Mouse (Mus musculus) hindbrain, embryonic 12.5 days (tissue): ENCODE measurements around the gene Serpinb1b. TPM values are rescaled to one million over a fixed set of nuclear protein-coding genes. Genes with fewer than 3 reads are reported as not detected.
"Not testable (repeated sequence)": the region's sequence is repeated elsewhere in the genome, so short reads cannot be mapped to it uniquely, and the experiment has no call there.

ENCODE experiments used
- ATAC-seq: fragments of 200-750 bp; cut with Nextera tagmentation; 2 replicates; pipeline ENCODE4 v1.8.0; 2017; ENCODE audit warnings: moderate TSS enrichment; ENCODE audit not compliant: low FRiP score
- H3K27ac ChIP-seq: fragments of 300-500 bp; sonication (generic); 2 replicates; pipeline ENCODE4 v1.5.1; 2016; ENCODE audit warnings: mild to moderate bottlenecking
- H3K27me3 ChIP-seq: fragments of 300-500 bp; sonication (generic); 2 replicates; pipeline ENCODE4 v1.6.1; 2016; ENCODE audit warnings: mild to moderate bottlenecking
- H3K36me3 ChIP-seq: fragments of 300-500 bp; sonication (generic); 2 replicates; pipeline ENCODE4 v1.6.1; 2016; ENCODE audit warnings: mild to moderate bottlenecking
- H3K4me1 ChIP-seq: fragments of 300-500 bp; sonication (generic); 2 replicates; pipeline ENCODE4 v1.6.1; 2016
- H3K4me2 ChIP-seq: fragments of 300-500 bp; sonication (generic); replicated peaks from 2 replicates; pipeline ENCODE4 v1.6.1; 2016; ENCODE audit warnings: mild to moderate bottlenecking
- H3K4me3 ChIP-seq: fragments of 300-500 bp; sonication (generic); 2 replicates; pipeline ENCODE4 v1.5.1; 2016; ENCODE audit warnings: mild to moderate bottlenecking
- H3K9ac ChIP-seq: fragments of 300-500 bp; sonication (generic); 2 replicates; pipeline ENCODE4 v1.6.1; 2016; ENCODE audit warnings: mild to moderate bottlenecking, moderate library complexity
- H3K9me3 ChIP-seq: fragments of 300-500 bp; sonication (generic); replicated peaks from 2 replicates; pipeline ENCODE4 v1.6.1; 2016; ENCODE audit warnings: mild to moderate bottlenecking
- WGBS: fragments of 180-500 bp; shearing (Covaris S2); methylation state at CpG from one replicate; pipeline ENCODE4 v1.1.7; 2016; 5-methylcytosine and 5-hydroxymethylcytosine counted together
- polyA plus RNA-seq: library from polyadenylated mRNA; unstranded; fragments of >200 nt; fragmentation: Nextera tagmentation; extraction: Ambion mirVana; gene quantifications from 2 replicates; pipeline ENCODE4 v1.2.1, GENCODE M21; 2016

Serpinb1b gene
- 4.9 and 6.1 TPM in 2 replicates for polyA plus RNA-seq

DNA sequence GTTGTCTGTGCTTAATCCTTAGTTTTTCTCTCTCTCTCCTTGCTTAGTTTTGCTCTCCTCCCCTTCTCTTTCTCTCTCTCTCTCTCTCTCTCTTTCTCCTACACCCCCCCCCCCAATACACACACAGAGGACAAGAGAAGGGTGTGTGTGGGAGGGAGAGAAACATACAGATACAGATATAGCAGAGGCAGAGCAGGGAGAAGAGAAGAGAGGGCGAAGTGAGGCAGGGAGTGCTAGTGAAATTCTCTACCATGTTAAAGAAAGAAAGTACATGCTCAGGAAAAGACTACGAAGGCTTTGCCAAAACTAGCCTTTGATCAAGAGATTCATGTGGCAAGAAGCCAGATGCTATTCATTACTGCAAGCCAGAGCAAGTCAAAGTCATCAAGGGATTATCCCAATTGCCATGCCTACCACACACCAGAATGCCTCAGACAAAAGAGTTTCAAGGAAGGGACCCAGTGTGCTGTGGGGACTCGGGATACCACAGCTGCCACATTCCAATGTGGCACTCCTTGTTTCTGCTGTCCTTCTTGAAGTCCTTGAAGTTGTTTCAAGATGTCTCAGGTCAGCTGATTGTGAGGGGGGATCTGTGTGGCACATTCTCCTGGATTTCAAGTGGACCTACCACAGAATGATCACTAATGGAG is at the start of gene Serpinb1b:
Gene Serpinb1b, plus strand, starts transcription at position 520 of the 650 bp plus-strand sequence.
- no peak within 1 kb of the TSS for H3K27ac ChIP-seq
- 63% methylated on average over 3 of the region's 3 CpGs for WGBS
- H3K9ac ChIP-seq, result no peak within 1 kb of the TSS
- H3K4me1 ChIP-seq, result no peaks in the 10 kb centered on the region
- H3K36me3 ChIP-seq, result no peaks in the 10 kb centered on the region
- H3K4me3 ChIP-seq, result no peak within 1 kb of the TSS
- H3K9me3 ChIP-seq, result no peaks in the 10 kb centered on the region
- no peak for ATAC-seq
- no peak within 1 kb of the TSS for H3K4me2 ChIP-seq
- no peaks in the 10 kb centered on the region for H3K27me3 ChIP-seq

DNA sequence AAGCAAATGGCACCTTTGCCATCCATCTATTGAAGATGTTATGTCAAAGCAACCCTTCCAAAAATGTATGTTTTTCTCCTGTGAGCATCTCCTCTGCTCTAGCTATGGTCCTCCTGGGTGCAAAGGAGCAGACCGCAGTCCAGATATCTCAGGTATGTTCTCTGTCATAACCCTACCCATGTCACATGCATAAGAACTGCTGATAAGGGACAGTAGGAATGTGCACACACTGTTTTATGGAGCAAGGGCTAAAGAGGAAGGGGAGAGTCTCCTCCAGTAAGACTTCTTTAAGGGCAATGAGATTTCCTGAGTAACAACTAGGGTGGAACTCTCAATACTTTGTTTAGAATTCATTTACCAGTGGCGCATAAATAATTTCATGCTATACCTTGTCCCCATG is 48.9 kb upstream of the Serpinb1b start:
- H3K9ac ChIP-seq, H3K4me2 ChIP-seq, H3K36me3 ChIP-seq, ATAC-seq, H3K27me3 ChIP-seq, H3K9me3 ChIP-seq, H3K27ac ChIP-seq, H3K4me3 ChIP-seq, H3K4me1 ChIP-seq: not testable (repeated sequence)
- 98% methylated on average over 2 of the region's 2 CpGs for WGBS

DNA sequence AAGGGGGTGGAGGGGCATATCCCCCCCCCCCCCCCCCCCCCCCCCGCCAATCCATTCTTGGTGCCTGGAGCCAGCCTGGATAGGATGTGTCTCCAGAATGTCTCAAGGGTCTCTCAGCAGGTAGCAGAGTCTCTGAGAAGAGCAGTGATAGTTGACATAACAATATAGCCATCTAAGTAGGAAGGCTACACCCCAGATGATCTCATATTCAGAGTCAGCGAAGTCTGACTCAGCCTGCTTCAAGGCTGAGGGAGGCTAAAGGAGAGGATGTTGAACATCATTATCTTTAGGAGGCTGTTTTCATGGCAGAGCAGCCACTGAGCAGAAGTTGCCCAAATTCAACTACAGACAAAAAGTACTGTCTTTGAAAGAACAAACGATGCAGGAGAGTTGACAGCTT is 48.1 kb upstream of the Serpinb1b start:
- H3K9me3 ChIP-seq, result no peaks in the 10 kb centered on the region
- H3K9ac ChIP-seq, result no peak overlapping the region
- H3K27ac ChIP-seq, result no peak overlapping the region
- no peak for ATAC-seq
- H3K4me1 ChIP-seq, result no peaks in the 10 kb centered on the region
- no peak overlapping the region for H3K4me2 ChIP-seq
- WGBS, result 91% methylated on average over 2 of the region's 3 CpGs
- no peaks in the 10 kb centered on the region for H3K27me3 ChIP-seq
- no peak overlapping the region for H3K4me3 ChIP-seq
- no peaks in the 10 kb centered on the region for H3K36me3 ChIP-seq

DNA sequence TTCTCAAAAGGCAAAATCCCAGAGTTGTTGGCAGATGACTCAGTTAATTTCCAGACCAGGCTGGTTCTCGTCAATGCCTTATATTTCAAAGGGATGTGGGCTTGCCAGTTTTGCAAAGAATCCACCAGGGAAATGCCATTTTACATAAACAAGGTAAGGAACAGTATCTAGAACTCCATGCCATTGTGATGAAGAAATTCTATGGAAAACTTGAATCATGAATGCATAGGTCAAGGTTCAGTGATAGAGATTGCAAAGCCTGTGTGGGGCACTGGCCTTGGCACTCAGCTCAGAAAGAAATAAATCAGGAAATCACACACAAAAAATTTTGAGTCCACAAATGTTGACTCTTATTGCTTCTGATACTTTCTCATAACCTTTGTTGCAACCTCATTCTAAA is 42.9 kb upstream of the Serpinb1b start:
- 80% methylated on average over 1 of the region's 1 CpGs for WGBS

GRCm38 (mm10) chr13:33043542-33043941 is 34.8 kb upstream of the Serpinb1b start:
- H3K4me3 ChIP-seq, result no peak overlapping the region
- ATAC-seq, result no peak
- no peak overlapping the region for H3K4me2 ChIP-seq
- H3K9me3 ChIP-seq, result peaks cover 5% of the 10 kb centered on the region
- WGBS, result 93% methylated on average over 3 of the region's 3 CpGs
- no peak overlapping the region for H3K9ac ChIP-seq
- H3K27ac ChIP-seq, result no peak overlapping the region
- H3K4me1 ChIP-seq, result no peaks in the 10 kb centered on the region
- H3K27me3 ChIP-seq, result no peaks in the 10 kb centered on the region
- no peaks in the 10 kb centered on the region for H3K36me3 ChIP-seq

More for the DNA sequence above, 42.9 kb upstream of the Serpinb1b start:
- H3K27ac ChIP-seq, result no peak overlapping the region
- no peak overlapping the region for H3K4me2 ChIP-seq
- no peak for ATAC-seq
- H3K9me3 ChIP-seq, result no peaks in the 10 kb centered on the region; the same call in 1 of the 2 replicates
- H3K9ac ChIP-seq, result no peak overlapping the region
- no peaks in the 10 kb centered on the region for H3K27me3 ChIP-seq
- no peaks in the 10 kb centered on the region for H3K4me1 ChIP-seq
- H3K36me3 ChIP-seq, result no peaks in the 10 kb centered on the region
- no peak overlapping the region for H3K4me3 ChIP-seq

GRCm38 (mm10) chr13:33047234-33047633 is 31.1 kb upstream of the Serpinb1b start:
- Histone ChIP-seq H3K9ac (no peak overlapping the region), H3K36me3 (no peaks in the 10 kb centered on the region), H3K4me3 (no peak overlapping the region), H3K27me3 (no peaks in the 10 kb centered on the region), H3K4me2 (no peak overlapping the region), H3K4me1 (no peaks in the 10 kb centered on the region), H3K27ac (no peak overlapping the region), H3K9me3 (peaks cover 5% of the 10 kb centered on the region; the same call in 1 of the 2 replicates)
- ATAC-seq, result no peak
- 93% methylated on average over 2 of the region's 2 CpGs for WGBS

DNA sequence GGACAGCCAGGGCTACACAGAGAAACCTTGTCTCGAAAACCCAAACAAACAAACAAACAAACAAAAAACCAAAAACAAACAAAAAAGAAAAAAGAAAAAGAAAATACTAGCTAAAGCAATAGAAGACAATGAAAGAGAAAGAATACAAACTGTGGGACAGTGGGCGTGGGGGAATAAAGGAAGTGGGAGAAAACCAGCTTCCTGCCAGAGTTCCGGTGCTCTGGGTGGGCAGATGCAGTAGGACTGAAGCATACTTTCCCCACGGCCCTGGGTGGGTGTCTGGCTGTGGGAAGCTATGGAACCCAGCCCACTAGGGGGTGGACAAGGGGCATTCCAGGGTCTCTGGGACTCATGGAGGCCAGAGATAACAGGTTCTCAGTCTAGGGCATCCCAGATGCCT is 30.2 kb upstream of the Serpinb1b start:
- Histone ChIP-seq H3K4me3 (no peak overlapping the region), H3K9ac (no peak overlapping the region), H3K27me3 (no peaks in the 10 kb centered on the region), H3K4me2 (no peak overlapping the region), H3K9me3 (no peaks in the 10 kb centered on the region), H3K27ac (no peak overlapping the region), H3K4me1 (no peaks in the 10 kb centered on the region), H3K36me3 (no peaks in the 10 kb centered on the region)
- ATAC-seq, result no peak
- WGBS, result 79% methylated on average over 4 of the region's 4 CpGs

DNA sequence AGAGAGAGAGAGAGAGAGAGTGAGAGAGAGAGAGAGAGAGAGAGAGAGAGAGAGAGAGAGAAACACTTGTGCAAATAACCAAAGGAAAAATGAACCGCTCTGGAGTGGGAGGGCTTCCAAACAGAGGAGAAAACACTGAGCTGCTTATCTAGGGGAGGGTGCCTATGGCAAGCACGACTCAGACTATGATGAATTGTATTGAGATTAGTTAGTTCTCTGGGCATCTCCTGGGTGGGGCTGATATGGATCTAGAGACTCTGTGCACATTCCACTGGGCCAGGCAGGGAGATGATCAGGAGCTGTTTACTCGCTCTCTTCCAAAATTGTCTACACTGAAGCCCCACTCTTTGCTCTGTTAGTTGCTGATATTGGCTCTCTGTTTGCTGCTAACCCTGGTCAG is 26.7 kb upstream of the Serpinb1b start:
- Histone ChIP-seq H3K9ac (no peak overlapping the region), H3K4me3 (no peak overlapping the region), H3K9me3 (no peaks in the 10 kb centered on the region), H3K4me1 (no peaks in the 10 kb centered on the region), H3K4me2 (no peak overlapping the region), H3K27me3 (no peaks in the 10 kb centered on the region), H3K27ac (no peak overlapping the region), H3K36me3 (no peaks in the 10 kb centered on the region)
- no peak for ATAC-seq
- 73% methylated on average over 3 of the region's 3 CpGs for WGBS

DNA sequence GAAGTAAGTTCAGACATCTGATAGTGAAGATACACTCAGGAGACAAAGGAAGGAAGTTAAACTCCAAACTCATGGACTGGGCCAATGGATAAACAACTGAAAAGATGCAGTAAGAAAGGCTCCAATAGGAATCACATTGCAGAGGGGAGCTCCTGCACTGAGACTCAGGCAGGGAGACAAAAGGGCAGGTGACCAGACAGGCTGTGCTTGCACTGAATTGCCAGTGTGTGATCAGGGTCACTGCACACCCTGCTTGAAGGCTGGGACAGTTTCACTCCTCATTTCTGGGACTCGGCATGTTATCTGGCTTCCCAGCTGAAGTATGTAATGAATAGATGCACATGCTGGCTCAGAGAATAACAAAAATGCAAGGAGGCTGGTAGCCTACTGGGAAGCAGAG is 15.3 kb upstream of the Serpinb1b start:
- Histone ChIP-seq H3K9ac (no peak overlapping the region), H3K4me1 (no peaks in the 10 kb centered on the region), H3K36me3 (no peaks in the 10 kb centered on the region), H3K4me3 (no peak overlapping the region), H3K27ac (no peak overlapping the region), H3K9me3 (no peaks in the 10 kb centered on the region), H3K4me2 (no peak overlapping the region), H3K27me3 (no peaks in the 10 kb centered on the region)
- WGBS, result 56% methylated on average over 1 of the region's 1 CpGs
- no peak for ATAC-seq

- no peak overlapping the region for H3K4me2 ChIP-seq
- no peak overlapping the region for H3K4me3 ChIP-seq
- WGBS, result 91% methylated on average over 1 of the region's 1 CpGs
Observed at GRCm38 (mm10) chr13:33067387-33067977, 10.9 kb upstream of the Serpinb1b start.

GRCm38 (mm10) chr13:33068164-33068563 is 10.2 kb upstream of the Serpinb1b start:
- H3K27ac ChIP-seq, result no peak overlapping the region
- H3K9ac ChIP-seq, result no peak overlapping the region
- H3K4me2 ChIP-seq, result no peak overlapping the region
- no peaks in the 10 kb centered on the region for H3K4me1 ChIP-seq
- ATAC-seq, result no peak
- WGBS, result 80% methylated on average over 3 of the region's 3 CpGs
- no peaks in the 10 kb centered on the region for H3K9me3 ChIP-seq
- no peaks in the 10 kb centered on the region for H3K27me3 ChIP-seq
- H3K36me3 ChIP-seq, result no peaks in the 10 kb centered on the region
- H3K4me3 ChIP-seq, result no peak overlapping the region

More at GRCm38 (mm10) chr13:33067387-33067977, 10.9 kb upstream of the Serpinb1b start:
- no peaks in the 10 kb centered on the region for H3K4me1 ChIP-seq
- no peak overlapping the region for H3K27ac ChIP-seq
- no peaks in the 10 kb centered on the region for H3K36me3 ChIP-seq
- H3K27me3 ChIP-seq, result no peaks in the 10 kb centered on the region
- no peaks in the 10 kb centered on the region for H3K9me3 ChIP-seq
- no peak overlapping the region for H3K9ac ChIP-seq
- no peak for ATAC-seq

GRCm38 (mm10) chr13:33071776-33072175 is 6.6 kb upstream of the Serpinb1b start:
- H3K9me3 ChIP-seq, result no peaks in the 10 kb centered on the region
- 80% methylated on average over 5 of the region's 5 CpGs for WGBS
- no peak overlapping the region for H3K9ac ChIP-seq

DNA sequence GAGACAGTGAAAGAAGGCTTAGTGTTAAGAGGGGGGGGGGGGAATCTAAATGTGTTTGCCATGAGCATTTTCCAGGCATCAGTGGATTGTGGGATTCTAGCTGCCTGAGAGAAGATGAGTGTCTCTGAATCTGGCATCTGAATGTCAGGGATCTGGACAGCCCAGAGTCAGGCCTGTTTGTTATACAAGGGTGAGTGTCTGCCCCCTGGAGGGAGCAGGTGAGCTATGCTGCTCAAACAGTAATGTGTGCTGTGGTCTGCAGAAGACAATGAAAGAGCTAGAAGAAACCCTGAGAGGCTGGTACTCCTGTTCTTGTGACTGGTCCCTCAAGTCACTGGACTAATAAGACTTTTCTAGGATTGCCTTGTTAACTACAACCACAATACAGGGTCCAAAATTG is 4.3 kb upstream of the Serpinb1b start:
- no peak overlapping the region for H3K4me3 ChIP-seq
- H3K4me1 ChIP-seq, result no peaks in the 10 kb centered on the region
- no peak for ATAC-seq

More at GRCm38 (mm10) chr13:33071776-33072175, 6.6 kb upstream of the Serpinb1b start:
- no peaks in the 10 kb centered on the region for H3K36me3 ChIP-seq
- H3K27ac ChIP-seq, result no peak overlapping the region
- no peaks in the 10 kb centered on the region for H3K27me3 ChIP-seq
- no peak for ATAC-seq
- no peak overlapping the region for H3K4me2 ChIP-seq
- H3K4me3 ChIP-seq, result no peak overlapping the region
- H3K4me1 ChIP-seq, result no peaks in the 10 kb centered on the region

More for the DNA sequence above, 4.3 kb upstream of the Serpinb1b start:
- Histone ChIP-seq H3K27ac (no peak overlapping the region), H3K9me3 (no peaks in the 10 kb centered on the region), H3K27me3 (no peaks in the 10 kb centered on the region), H3K36me3 (no peaks in the 10 kb centered on the region), H3K4me2 (no peak overlapping the region), H3K9ac (no peak overlapping the region)
